ENCODE assay signal across 8 mouse cellular contexts in the genomic region with DNA sequence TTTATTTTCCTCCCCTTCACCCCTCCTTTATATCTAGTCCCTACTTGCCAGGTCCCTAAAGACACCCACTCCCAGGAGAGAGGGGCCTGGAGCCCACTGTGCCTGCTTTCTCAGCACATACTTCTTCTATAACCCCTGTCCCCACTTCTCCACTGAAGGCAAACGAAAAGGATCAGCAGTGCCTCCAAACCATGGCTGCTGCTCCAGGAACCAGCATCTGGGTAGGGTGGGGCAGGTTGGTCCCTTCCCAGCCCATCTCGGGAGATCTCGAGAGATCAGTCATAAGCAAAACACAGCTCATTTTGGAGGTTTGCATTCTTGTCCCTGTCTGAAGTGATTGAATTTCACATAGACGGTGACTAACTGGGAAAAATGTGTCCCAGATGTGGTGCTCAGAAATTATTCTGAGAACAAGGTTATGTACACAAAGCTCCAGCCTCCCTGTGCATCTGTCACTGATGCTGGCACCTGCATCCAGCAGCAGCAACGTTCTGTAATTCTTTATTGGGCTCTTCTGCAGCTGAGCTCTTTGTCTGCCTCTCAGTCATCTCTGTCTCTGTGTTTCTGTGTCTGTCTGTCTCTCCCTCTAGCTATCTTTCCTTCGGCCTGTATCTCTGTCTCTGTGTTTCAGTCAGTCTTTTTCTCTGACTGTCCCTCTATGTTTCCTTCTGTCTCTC. TPM values are rescaled to one million over a fixed set of nuclear protein-coding genes. Genes with fewer than 3 reads are reported as not detected.
DNase-seq lines count a peak whose midpoint lies in the region; ATAC-seq and TF ChIP-seq lines count a peak whose summit lies in the region.
"Had no signal": no experiment of that assay in that cellular context is flagged by ENCODE, and none has a peak within 500 bp of the region (broad histone marks: within the 10 kb centered on the region; RNA-seq: fewer than 3 reads in every experiment).

No protein-coding gene starts in this region.

- no peak overlapping the region for H3K4me2 ChIP-seq in heart, embryonic 16.5 days (ENCODE audit: low read depth, low read length)
- H3K4me2 ChIP-seq in embryonic facial prominence, embryonic 13.5 days, result no peak overlapping the region; the same call in 1 of the 2 replicates
- no peak overlapping the region for H3K4me2 ChIP-seq in midbrain, embryonic 13.5 days (replicated peaks)
- no peak overlapping the region for H3K4me2 ChIP-seq in intestine, embryonic 16.5 days (ENCODE audit: low read depth, low read length)

- no peak for TF ChIP-seq CTCF in brain, embryonic 14.5 days (IDR thresholded peaks at IDR 0.05; ENCODE audit: borderline replicate concordance, extremely low read depth, insufficient read depth, insufficient read length)

- no peak for TF ChIP-seq POLR2A in brain, embryonic 14.5 days (IDR thresholded peaks at IDR 0.05; ENCODE audit: borderline replicate concordance, extremely low read depth, insufficient read depth, insufficient read length, poor library complexity, severe bottlenecking)

- no peak overlapping the region for H3K9ac ChIP-seq in heart, embryonic 16.5 days (ENCODE audit: low read length)
- H3K9ac ChIP-seq in embryonic facial prominence, embryonic 13.5 days, result no peak overlapping the region
- no peak overlapping the region for H3K9ac ChIP-seq in midbrain, embryonic 13.5 days (replicated peaks)
- no peak overlapping the region for H3K9ac ChIP-seq in intestine, embryonic 16.5 days (ENCODE audit: low read depth, low read length)

- no peaks in the 10 kb centered on the region for H3K36me3 ChIP-seq in heart, embryonic 16.5 days (ENCODE audit: control insufficient read depth, insufficient read depth)
- H3K36me3 ChIP-seq in embryonic facial prominence, embryonic 13.5 days, result no peaks in the 10 kb centered on the region
- no peaks in the 10 kb centered on the region for H3K36me3 ChIP-seq in midbrain, embryonic 13.5 days
- no peaks in the 10 kb centered on the region for H3K36me3 ChIP-seq in intestine, embryonic 16.5 days (ENCODE audit: control insufficient read depth, insufficient read depth, low read length)

- H3K9me3 ChIP-seq in heart, embryonic 16.5 days (replicated peaks; ENCODE audit: control insufficient read depth, low read length), result no peaks in the 10 kb centered on the region
- no peaks in the 10 kb centered on the region for H3K9me3 ChIP-seq in embryonic facial prominence, embryonic 13.5 days
- no peaks in the 10 kb centered on the region for H3K9me3 ChIP-seq in midbrain, embryonic 13.5 days
- H3K9me3 ChIP-seq in intestine, embryonic 16.5 days (ENCODE audit: control insufficient read depth, low read length), result no peaks in the 10 kb centered on the region

- no peaks in the 10 kb centered on the region for H3K27me3 ChIP-seq in heart, embryonic 16.5 days (ENCODE audit: control insufficient read depth, insufficient read depth, low read length)
- no peaks in the 10 kb centered on the region for H3K27me3 ChIP-seq in embryonic facial prominence, embryonic 13.5 days
- H3K27me3 ChIP-seq in midbrain, embryonic 13.5 days, result no peaks in the 10 kb centered on the region
- H3K27me3 ChIP-seq in intestine, embryonic 16.5 days (replicated peaks; ENCODE audit: control insufficient read depth, insufficient read depth, low read length), result no peaks in the 10 kb centered on the region

- WGBS in heart, embryonic 16.5 days, result 66% methylated on average over 6 of the region's 6 CpGs
- WGBS in embryonic facial prominence, embryonic 13.5 days, result 22% methylated on average over 6 of the region's 6 CpGs
- WGBS in midbrain, embryonic 13.5 days, result 57% methylated on average over 6 of the region's 6 CpGs
- 57% methylated on average over 6 of the region's 6 CpGs for WGBS in intestine, embryonic 16.5 days

- no peak overlapping the region for H3K4me3 ChIP-seq in heart, embryonic 16.5 days (ENCODE audit: low read length)
- no peak overlapping the region for H3K4me3 ChIP-seq in embryonic facial prominence, embryonic 13.5 days
- H3K4me3 ChIP-seq in midbrain, embryonic 13.5 days (replicated peaks), result no peak overlapping the region
- H3K4me3 ChIP-seq in intestine, embryonic 16.5 days (ENCODE audit: low read length), result no peak overlapping the region

- no peak for ATAC-seq in heart, embryonic 16.5 days (replicated peaks; ENCODE audit: extremely low read depth, insufficient read depth, low FRiP score)
- no peak; the same call in 1 of the 2 replicates for ATAC-seq in embryonic facial prominence, embryonic 13.5 days (ENCODE audit: insufficient number of reproducible peaks, insufficient read depth, low FRiP score, low TSS enrichment, low read depth)
- ATAC-seq in midbrain, embryonic 13.5 days, result peak; percentile 38
- ATAC-seq in intestine, embryonic 16.5 days, result no peak

- peak overlapping the region; percentile 74 for H3K27ac ChIP-seq in heart, embryonic 16.5 days (ENCODE audit: low read length)
- H3K27ac ChIP-seq in embryonic facial prominence, embryonic 13.5 days, result peak overlapping the region; percentile 33; the same call in 1 of the 2 replicates
- peak overlapping the region; percentile 25; the same call in 1 of the 2 replicates for H3K27ac ChIP-seq in midbrain, embryonic 13.5 days
- no peak overlapping the region for H3K27ac ChIP-seq in intestine, embryonic 16.5 days (ENCODE audit: low read length)

- H3K4me1 ChIP-seq in heart, embryonic 16.5 days (ENCODE audit: control insufficient read depth, insufficient read depth, low read length), result peaks cover 16% of the 10 kb centered on the region
- peaks cover 18% of the 10 kb centered on the region for H3K4me1 ChIP-seq in embryonic facial prominence, embryonic 13.5 days
- H3K4me1 ChIP-seq in midbrain, embryonic 13.5 days (replicated peaks), result 0 out of 2 replicates have a peak, but pooled peaks cover 9% of the 10 kb centered on the region
- no peaks in the 10 kb centered on the region for H3K4me1 ChIP-seq in intestine, embryonic 16.5 days (ENCODE audit: control insufficient read depth, insufficient read depth, low read length)

- DNase-seq in heart, postnatal 4 days, result no peak
- DNase-seq in brain, embryonic 14.5 days (ENCODE audit: low read depth), result peak; percentile 43
- no peak for DNase-seq in right cerebral cortex, postnatal 36 days (ENCODE audit: low spot score in 2 of 2)
- DNase-seq: kidney, adult 11 months had no signal

RNA-seq across cellular contexts. Expression of gene Slc9a9, which starts 31.6 kb away (rescaled TPM):
- 4.5 and 6.3 TPM in 2 replicates for polyA plus RNA-seq in heart, embryonic 16.5 days (2015; fragmentation: Nextera tagmentation; extraction: Ambion mirVana)
- 1 to 10 TPM; 2.6 to 2.7 TPM for total RNA-seq in heart, postnatal 4 days (2021)
- 4.0 and 5.3 TPM in 2 replicates for polyA plus RNA-seq in brain, embryonic 14.5 days (2012; rRNA removed)
- 4.6 and 5.2 TPM in 2 replicates for polyA plus RNA-seq in embryonic facial prominence, embryonic 13.5 days (2015; fragmentation: Nextera tagmentation; extraction: Ambion mirVana)
- polyA plus RNA-seq in midbrain, embryonic 13.5 days (2015; fragmentation: Nextera tagmentation; extraction: Ambion mirVana), result 5.6 and 6.1 TPM in 2 replicates
- 2.3 TPM in 2 replicates for polyA plus RNA-seq in intestine, embryonic 16.5 days (2015; fragmentation: Nextera tagmentation; extraction: Ambion mirVana)
